Mouse (Mus musculus) cerebellum, postnatal 14 days (tissue): ENCODE measurements around the gene Vmn1r185.
"Not testable (repeated sequence)": the region's sequence is repeated elsewhere in the genome, so short reads cannot be mapped to it uniquely, and the experiment has no call there.

Experiments
- DNase-seq, 2 experiments: peaks; one replicate each; pipeline ENCODE4 v3.0.0; 2021; ENCODE audit warnings: mixed read lengths in 2 of 2

Vmn1r185 gene

GRCm38 (mm10) chr7:26618364-26618763, at the start of gene Vmn1r185:
Vmn1r185 (minus strand) TSS chr7:26618464.
- not testable (repeated sequence) for DNase-seq

DNA sequence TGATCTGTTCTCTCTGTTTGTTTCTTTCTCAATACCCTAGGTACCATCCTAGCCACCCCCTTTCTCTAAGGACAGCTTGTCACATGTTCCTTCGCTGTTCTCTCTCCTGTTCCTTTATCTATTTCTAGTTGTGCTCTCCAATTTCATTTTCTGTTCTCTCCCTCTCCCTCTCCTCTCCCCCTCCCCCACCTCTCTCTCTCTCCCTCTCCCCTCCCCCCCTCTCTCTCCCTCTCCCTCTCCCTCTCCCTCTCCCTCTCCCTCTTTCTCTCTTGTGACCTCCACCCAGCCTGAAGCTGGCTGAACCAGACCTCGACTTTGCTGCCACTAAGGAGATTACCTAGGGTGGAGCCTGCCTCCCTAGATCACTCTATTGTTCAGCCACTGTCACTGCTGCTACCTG, 49.2 kb upstream of the Vmn1r185 start:
- DNase-seq = not testable (repeated sequence)

DNA sequence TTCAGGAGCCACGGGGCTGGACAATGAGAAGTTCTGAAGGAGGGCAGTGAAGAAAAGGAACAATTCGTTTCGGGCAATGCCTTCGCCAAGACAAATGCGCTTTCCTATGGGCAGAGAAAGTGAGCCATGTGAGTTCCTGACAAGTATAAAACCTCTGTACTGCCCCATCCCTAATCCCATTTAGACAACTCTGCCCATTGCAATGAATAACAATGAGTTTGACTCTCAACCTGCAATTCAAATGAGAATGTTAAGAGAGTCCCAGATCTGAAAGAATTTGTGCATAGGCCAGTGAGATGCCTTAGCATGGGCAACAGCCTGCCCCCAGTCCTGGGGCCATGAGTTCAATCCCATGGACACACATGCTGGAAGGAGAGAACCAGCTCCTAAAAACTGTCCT, 47.7 kb upstream of the Vmn1r185 start:
- DNase-seq = no peak

DNA sequence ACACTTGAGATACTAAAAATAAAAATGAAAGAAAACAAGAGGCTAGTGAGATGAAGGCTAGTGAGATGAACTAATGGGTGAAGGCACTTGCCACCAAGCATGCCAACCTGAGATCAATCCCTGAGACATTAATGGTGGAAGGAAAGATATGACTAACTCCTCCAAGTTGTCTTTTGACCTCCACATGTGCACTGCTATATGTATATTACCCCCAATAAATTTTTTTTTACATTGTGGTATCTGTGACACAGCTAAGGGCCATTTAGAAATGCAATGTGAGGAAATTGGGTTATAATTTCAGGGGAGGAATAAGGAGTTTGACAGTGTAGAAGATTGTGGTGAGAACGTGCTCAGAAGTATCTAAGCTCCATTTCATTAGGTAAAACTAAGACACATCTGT, 28.5 kb downstream of the Vmn1r185 start:
- no peak for DNase-seq

- DNase-seq = no peak
Measured at GRCm38 (mm10) chr7:26589077-26589476, 29.2 kb downstream of the Vmn1r185 start.
